Mouse (Mus musculus): ENCODE results near the gene Nav2. TPM values are rescaled to one million over a fixed set of nuclear protein-coding genes. Genes with fewer than 3 reads are reported as not detected.

Gene Nav2
- total and polyA plus RNA-seq, 3 experiments, result 20.4 to 49.9 (median 34.4) TPM

- intact Hi-C loops (cut with DNase I), result no loop called here
- H3K4me3 ChIP-seq, result no peak overlapping the region
- no peaks in the 10 kb centered on the region for H3K79me2 ChIP-seq (replicated peaks; ENCODE audit: control insufficient read depth, insufficient read depth, low read length)
- 44% methylated on average over 4 of the region's 4 CpGs for WGBS
- TF ChIP-seq POLR2A (IDR thresholded peaks at IDR 0.05; ENCODE audit: insufficient read depth, low read depth, low read length) (no peak), CTCF (IDR thresholded peaks at IDR 0.05) (no peak), EP300 (IDR thresholded peaks at IDR 0.05; ENCODE audit: insufficient read depth, low read depth, low read length) (no peak)
- no peaks in the 10 kb centered on the region for H3K36me3 ChIP-seq (ENCODE audit: control insufficient read depth, insufficient read depth, low read length)
- no peak overlapping the region for H3K9ac ChIP-seq (ENCODE audit: low read depth, low read length)
- no peak overlapping the region for H3K27ac ChIP-seq
- DNase-seq, result no peak
- no peaks in the 10 kb centered on the region; the same call in 1 of the 2 replicates for H3K4me1 ChIP-seq (ENCODE audit: control insufficient read depth, insufficient read depth, low read length)
- H3K27me3 ChIP-seq (ENCODE audit: control insufficient read depth, insufficient read depth, low read length), result no peaks in the 10 kb centered on the region
These were observed 174.2 kb downstream of the Nav2 start for GRCm38 (mm10) chr7:49082585-49083165.

DNA sequence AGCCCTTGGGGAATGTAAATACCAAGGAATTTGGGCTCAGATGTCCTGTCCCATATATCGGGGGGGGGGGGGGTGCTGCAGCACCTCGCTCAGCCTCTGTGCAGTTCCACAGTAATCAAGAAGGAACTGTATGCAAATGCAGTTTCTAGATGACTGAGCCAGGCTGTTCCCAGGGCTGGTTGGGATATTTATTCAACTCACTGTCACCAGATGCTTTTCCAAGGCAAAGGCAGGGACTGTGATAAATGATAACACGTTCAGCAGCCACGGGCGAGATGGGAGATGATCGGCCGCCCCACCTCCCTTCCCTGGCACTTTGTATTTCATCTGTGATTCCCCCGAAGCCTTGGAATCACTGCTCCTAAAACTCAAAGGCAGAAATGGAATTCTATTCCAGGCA is 176.3 kb downstream of the Nav2 start:
- no peaks in the 10 kb centered on the region for H3K79me2 ChIP-seq (replicated peaks; ENCODE audit: control insufficient read depth, insufficient read depth, low read length)
- no peak for DNase-seq
- H3K36me3 ChIP-seq (ENCODE audit: control insufficient read depth, insufficient read depth, low read length), result no peaks in the 10 kb centered on the region
- H3K9ac ChIP-seq (ENCODE audit: low read depth, low read length), result no peak overlapping the region
- no peak overlapping the region for H3K4me3 ChIP-seq
- no peaks in the 10 kb centered on the region; the same call in 1 of the 2 replicates for H3K4me1 ChIP-seq (ENCODE audit: control insufficient read depth, insufficient read depth, low read length)
- no peaks in the 10 kb centered on the region for H3K27me3 ChIP-seq (ENCODE audit: control insufficient read depth, insufficient read depth, low read length)
- WGBS, result 36% methylated on average over 8 of the region's 8 CpGs
- no peak overlapping the region for H3K27ac ChIP-seq
- intact Hi-C loops (cut with DNase I), result no loop called here
- no peak for TF ChIP-seq EP300 (IDR thresholded peaks at IDR 0.05; ENCODE audit: insufficient read depth, low read depth, low read length)

DNA sequence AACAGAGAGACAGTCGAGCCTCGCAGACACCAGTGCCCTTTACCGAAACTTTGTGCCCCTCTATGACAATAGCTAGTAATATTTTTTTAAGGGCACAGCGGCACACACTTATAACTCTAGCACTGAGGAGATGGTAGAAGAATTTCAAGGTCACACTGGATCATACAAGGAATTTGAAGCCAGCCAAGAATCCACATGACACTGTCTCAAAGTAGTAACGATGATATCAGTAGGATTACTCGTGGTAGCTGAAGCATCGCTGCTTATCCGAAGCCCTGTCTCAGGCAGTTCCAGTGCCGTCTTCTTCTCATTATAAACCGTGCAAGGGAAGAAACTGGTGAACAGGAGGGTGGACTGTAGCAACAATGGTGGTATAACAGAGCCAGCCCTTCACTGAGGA is 177.2 kb downstream of the Nav2 start:
- DNase-seq, result no peak
- 70% methylated on average over 10 of the region's 10 CpGs for WGBS
- TF ChIP-seq CTCF (IDR thresholded peaks at IDR 0.05) (no peak), POLR2A (IDR thresholded peaks at IDR 0.05; ENCODE audit: insufficient read depth, low read depth, low read length) (no peak), EP300 (IDR thresholded peaks at IDR 0.05; ENCODE audit: insufficient read depth, low read depth, low read length) (no peak)
- intact Hi-C loops (cut with DNase I), result no loop called here
- no peak overlapping the region for H3K4me3 ChIP-seq
- no peaks in the 10 kb centered on the region for H3K36me3 ChIP-seq (ENCODE audit: control insufficient read depth, insufficient read depth, low read length)
- H3K27ac ChIP-seq, result no peak overlapping the region
- H3K79me2 ChIP-seq (replicated peaks; ENCODE audit: control insufficient read depth, insufficient read depth, low read length), result no peaks in the 10 kb centered on the region
- H3K4me1 ChIP-seq (ENCODE audit: control insufficient read depth, insufficient read depth, low read length), result no peaks in the 10 kb centered on the region; the same call in 1 of the 2 replicates
- H3K27me3 ChIP-seq (ENCODE audit: control insufficient read depth, insufficient read depth, low read length), result no peaks in the 10 kb centered on the region
- no peak overlapping the region for H3K9ac ChIP-seq (ENCODE audit: low read depth, low read length)

- H3K27me3 ChIP-seq (ENCODE audit: control insufficient read depth, insufficient read depth, low read length), result no peaks in the 10 kb centered on the region
- H3K36me3 ChIP-seq (ENCODE audit: control insufficient read depth, insufficient read depth, low read length), result no peaks in the 10 kb centered on the region
- intact Hi-C loops (cut with DNase I), result no loop called here
- H3K79me2 ChIP-seq (replicated peaks; ENCODE audit: control insufficient read depth, insufficient read depth, low read length), result no peaks in the 10 kb centered on the region
- no peak overlapping the region for H3K4me3 ChIP-seq
- no peak overlapping the region for H3K27ac ChIP-seq
- no peak for DNase-seq
- 47% methylated on average over 5 of the region's 5 CpGs for WGBS
- no peak overlapping the region for H3K9ac ChIP-seq (ENCODE audit: low read depth, low read length)
- no peaks in the 10 kb centered on the region; the same call in 1 of the 2 replicates for H3K4me1 ChIP-seq (ENCODE audit: control insufficient read depth, insufficient read depth, low read length)
- TF ChIP-seq POLR2A (IDR thresholded peaks at IDR 0.05; ENCODE audit: insufficient read depth, low read depth, low read length) (no peak), CTCF (IDR thresholded peaks at IDR 0.05) (no peak), EP300 (IDR thresholded peaks at IDR 0.05; ENCODE audit: insufficient read depth, low read depth, low read length) (no peak)
These were observed 178.6 kb downstream of the Nav2 start for GRCm38 (mm10) chr7:49087154-49087553.

GRCm38 (mm10) chr7:49088198-49088912 is 179.8 kb downstream of the Nav2 start:
- no peak for TF ChIP-seq POLR2A (IDR thresholded peaks at IDR 0.05; ENCODE audit: insufficient read depth, low read depth, low read length)
- TF ChIP-seq CTCF (IDR thresholded peaks at IDR 0.05), result no peak
- TF ChIP-seq EP300 (IDR thresholded peaks at IDR 0.05; ENCODE audit: insufficient read depth, low read depth, low read length), result no peak
- WGBS, result 56% methylated on average over 15 of the region's 15 CpGs
- peak in 1 of 2 experiments; percentile 29 for DNase-seq
- no peaks in the 10 kb centered on the region for H3K36me3 ChIP-seq (ENCODE audit: control insufficient read depth, insufficient read depth, low read length)
- H3K4me3 ChIP-seq, result no peak overlapping the region
- no peaks in the 10 kb centered on the region for H3K27me3 ChIP-seq (ENCODE audit: control insufficient read depth, insufficient read depth, low read length)
- intact Hi-C loops (cut with DNase I), result no loop called here
- H3K4me1 ChIP-seq (ENCODE audit: control insufficient read depth, insufficient read depth, low read length), result no peaks in the 10 kb centered on the region; the same call in 1 of the 2 replicates
- peak overlapping the region; percentile 11; the same call in 1 of the 2 replicates for H3K27ac ChIP-seq
- H3K9ac ChIP-seq (ENCODE audit: low read depth, low read length), result no peak overlapping the region
- no peaks in the 10 kb centered on the region for H3K79me2 ChIP-seq (replicated peaks; ENCODE audit: control insufficient read depth, insufficient read depth, low read length)

GRCm38 (mm10) chr7:49091371-49091770 is 182.9 kb downstream of the Nav2 start:
- H3K79me2 ChIP-seq (replicated peaks; ENCODE audit: control insufficient read depth, insufficient read depth, low read length), result no peaks in the 10 kb centered on the region
- H3K4me1 ChIP-seq (ENCODE audit: control insufficient read depth, insufficient read depth, low read length), result no peaks in the 10 kb centered on the region; the same call in 1 of the 2 replicates
- WGBS, result 42% methylated on average over 5 of the region's 5 CpGs
- no peak for TF ChIP-seq EP300 (IDR thresholded peaks at IDR 0.05; ENCODE audit: insufficient read depth, low read depth, low read length)
- TF ChIP-seq CTCF (IDR thresholded peaks at IDR 0.05), result no peak
- TF ChIP-seq POLR2A (IDR thresholded peaks at IDR 0.05; ENCODE audit: insufficient read depth, low read depth, low read length), result no peak
- no peaks in the 10 kb centered on the region for H3K36me3 ChIP-seq (ENCODE audit: control insufficient read depth, insufficient read depth, low read length)
- H3K4me3 ChIP-seq, result no peak overlapping the region
- no peaks in the 10 kb centered on the region for H3K27me3 ChIP-seq (ENCODE audit: control insufficient read depth, insufficient read depth, low read length)
- intact Hi-C loops (cut with DNase I), result no loop called here
- no peak for DNase-seq
- H3K9ac ChIP-seq (ENCODE audit: low read depth, low read length), result no peak overlapping the region
- H3K27ac ChIP-seq, result no peak overlapping the region

Data from heart, adult 2 months (tissue).